Mouse (Mus musculus) adrenal gland, adult 8-10 months (tissue): ENCODE measurements around the gene Nckap5. TPM values are rescaled to one million over a fixed set of nuclear protein-coding genes. Genes with fewer than 3 reads are reported as not detected.
"Not testable (repeated sequence)": the region's sequence is repeated elsewhere in the genome, so short reads cannot be mapped to it uniquely, and the experiment has no call there.

Experiments
- DNase-seq: peaks from one replicate; pipeline ENCODE4 v3.0.0; 2022
- total RNA-seq, 4 experiments: library from RNA; stranded (reverse); gene quantifications; 2 replicates each; pipeline ENCODE4 v1.2.4; 2022

The Nckap5 gene
- total RNA-seq: 10 to 100 TPM; 60.0 to 98.8 (median 71.8) TPM

- DNase-seq: peak; percentile 11
Observed at GRCm38 (mm10) chr1:126830031-126830927, at the start of gene Nckap5. TSS of gene Nckap5 (minus strand) at chr1:126830799.

- no peak for DNase-seq
Observed at GRCm38 (mm10) chr1:126877495-126877894, 46.9 kb upstream of the Nckap5 start.

DNA sequence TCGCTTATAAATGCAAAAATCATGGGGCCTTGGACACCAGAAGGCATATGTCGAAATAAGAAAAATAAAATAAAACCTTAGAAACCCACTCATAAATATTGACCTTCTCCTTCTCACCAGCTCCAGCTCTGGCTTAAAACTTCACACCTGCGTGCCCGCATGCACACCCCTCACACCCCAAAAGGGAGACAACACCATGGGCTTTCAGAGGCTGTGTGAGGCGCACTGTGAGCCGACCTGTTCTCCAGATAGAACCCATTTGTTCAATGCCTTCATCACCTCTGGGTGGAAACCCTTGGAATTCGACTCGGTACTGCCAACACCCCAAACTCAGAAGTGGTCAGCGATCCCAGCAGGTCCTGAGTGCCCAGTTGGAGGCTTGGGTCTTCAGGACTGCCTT is 37.8 kb upstream of the Nckap5 start:
- no peak for DNase-seq

GRCm38 (mm10) chr1:126867912-126868311 is 37.3 kb upstream of the Nckap5 start:
- DNase-seq: no peak

DNA sequence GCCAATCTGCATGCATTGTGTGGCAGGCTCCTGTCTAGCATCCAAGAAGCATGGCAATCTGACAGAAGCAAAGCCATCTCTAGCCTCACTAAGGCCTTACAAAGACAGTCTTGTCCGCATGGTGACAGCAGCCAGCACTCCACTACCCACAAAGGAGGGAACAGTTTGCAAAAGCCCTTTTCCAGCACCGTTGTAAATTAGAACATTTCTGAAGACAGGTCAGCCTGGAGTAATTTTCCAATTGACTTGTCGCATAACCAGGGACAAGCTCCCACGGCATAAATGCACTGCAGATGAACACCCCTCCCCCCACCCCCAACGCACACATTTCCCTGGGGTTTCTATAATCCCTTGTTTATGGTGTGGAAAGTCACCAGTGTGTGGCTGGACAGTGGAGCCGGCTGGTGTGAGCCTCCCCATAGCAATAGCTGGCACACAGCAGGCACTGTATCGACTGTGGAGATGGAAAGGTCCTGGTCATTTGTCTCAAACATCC is 35.0 kb upstream of the Nckap5 start:
- no peak for DNase-seq

- no peak for DNase-seq
Observed at GRCm38 (mm10) chr1:126861816-126862215, 31.2 kb upstream of the Nckap5 start.

DNA sequence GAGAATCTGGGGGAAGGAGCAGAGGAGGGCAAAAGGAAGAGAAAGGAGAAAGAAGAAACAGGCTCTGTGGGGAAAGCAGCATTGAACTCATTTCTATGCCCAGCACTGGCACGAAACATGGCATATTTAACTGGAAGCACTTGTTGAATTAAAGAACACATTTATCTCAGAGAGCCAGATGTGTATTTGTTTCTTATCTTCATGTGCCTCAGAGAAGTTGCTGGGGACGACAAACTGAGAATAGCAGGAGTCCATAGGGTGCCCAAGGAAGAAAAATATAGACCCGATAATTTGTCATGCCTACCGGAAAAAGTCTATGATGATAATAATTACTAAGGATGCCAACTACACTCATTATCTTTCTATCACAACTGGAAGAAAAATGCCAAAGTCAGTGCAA is 29.9 kb upstream of the Nckap5 start:
- no peak for DNase-seq

DNA sequence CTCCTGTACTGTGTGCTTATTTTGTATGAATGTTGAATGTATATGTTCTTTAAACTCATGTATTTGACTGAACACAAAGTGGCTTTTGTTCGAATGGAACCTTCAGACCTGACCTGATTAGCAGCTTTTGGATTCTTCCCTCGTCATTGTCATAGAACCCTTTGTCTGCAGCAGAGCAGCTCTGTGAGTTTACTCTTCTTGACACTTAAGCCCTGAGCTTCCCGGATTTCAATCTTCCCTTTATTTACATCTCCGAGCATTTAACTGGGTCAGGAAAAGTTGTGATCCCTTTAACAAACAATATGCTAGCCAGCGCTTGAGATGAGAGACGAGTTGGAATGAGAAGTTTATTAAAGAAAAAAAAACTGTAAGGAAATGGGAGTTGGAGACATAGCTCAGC is 18.9 kb upstream of the Nckap5 start:
- DNase-seq: no peak

DNA sequence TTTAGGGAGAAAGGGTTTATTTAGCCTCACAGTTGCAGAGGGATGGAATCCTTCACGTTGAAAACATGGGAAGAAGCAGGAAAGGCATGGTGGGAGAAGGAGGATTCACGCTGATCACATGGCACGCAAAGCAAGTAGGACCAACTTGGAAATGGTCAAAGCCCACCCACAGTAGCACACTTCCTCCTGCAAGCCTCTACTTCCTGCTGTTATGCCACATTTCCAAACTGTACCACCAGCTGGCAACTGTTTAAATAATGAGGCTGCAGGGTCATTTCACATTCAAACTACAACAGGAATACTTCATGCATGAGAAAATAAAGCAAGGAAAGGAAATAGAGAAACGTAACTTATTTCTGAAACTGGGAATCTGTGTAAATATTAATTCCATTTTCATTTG is 15.7 kb upstream of the Nckap5 start:
- no peak for DNase-seq

DNA sequence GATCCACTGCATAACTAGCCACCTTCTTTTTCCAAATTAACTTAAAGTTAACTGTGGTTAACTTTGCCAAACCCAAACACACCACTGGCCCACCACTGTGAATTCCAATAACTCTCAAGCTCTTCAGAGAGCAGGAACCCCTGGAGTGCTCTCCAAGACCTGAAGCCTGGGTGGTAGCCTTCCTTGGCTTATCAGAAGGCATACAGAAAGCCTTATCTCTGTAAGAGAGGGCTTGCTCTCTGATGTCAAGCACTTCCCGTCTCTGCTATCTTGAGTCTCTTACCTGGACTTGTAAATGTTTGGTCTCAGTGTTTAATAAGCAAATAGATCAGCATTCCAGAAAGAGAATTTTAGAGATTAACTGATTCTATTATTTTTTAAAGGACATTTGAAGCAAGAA is 2.3 kb upstream of the Nckap5 start:
- no peak for DNase-seq

- no peak for DNase-seq
Observed at GRCm38 (mm10) chr1:126829031-126829430, 1.6 kb downstream of the Nckap5 start.

- DNase-seq: no peak
Observed at GRCm38 (mm10) chr1:126824841-126825240, 5.8 kb downstream of the Nckap5 start.

DNA sequence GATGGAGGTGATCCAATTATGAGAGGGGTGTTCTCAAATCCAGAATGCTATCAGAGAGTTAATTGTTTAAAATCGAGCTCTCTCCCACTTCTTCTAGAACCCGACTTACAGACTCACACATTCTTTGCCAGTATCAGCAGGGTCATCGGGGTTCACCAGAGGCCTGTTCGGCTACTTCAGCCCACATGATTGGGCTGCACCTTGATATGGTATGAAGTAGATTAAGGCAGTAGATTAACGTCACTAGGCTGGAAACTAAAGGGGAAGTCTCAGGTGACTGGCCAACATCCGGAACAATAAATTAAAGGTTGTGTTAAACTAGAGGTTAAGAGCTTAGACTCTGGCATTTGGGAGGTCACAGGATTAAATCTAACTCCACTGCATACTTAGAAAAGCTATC is 8.4 kb downstream of the Nckap5 start:
- DNase-seq: no peak

DNA sequence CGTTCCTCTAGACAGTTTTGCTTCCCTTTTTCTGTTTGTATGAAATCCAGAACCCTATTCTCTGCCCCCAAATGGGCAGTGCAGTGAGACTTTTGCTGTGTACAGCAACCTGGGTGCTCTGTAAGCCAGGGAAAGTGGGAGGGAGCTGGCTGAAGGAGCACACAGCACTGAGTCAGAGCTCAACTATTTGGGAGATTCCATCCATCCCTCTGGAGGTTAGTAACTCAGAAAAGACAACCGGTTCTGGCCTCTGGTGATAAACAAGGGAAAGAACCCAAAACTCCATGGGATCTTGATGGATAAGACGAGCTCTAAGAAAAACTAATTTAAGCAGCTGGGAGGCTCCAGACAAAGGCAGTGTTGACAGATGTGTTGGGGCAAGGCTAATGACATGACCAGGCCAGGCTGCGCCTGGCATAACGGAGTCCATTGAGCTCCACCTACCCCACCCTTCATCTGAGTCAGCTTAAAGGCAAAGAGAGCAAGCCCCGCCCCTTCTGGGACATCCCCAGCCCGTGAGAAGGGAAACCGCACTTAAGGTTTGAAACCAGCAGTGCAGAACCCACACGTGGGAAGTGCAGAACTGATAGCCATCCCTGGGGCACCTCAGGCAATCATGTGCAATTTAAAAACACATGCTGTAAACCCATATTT is 13.1 kb downstream of the Nckap5 start:
- peak; percentile 19 for DNase-seq

GRCm38 (mm10) chr1:126806994-126807611 is 23.5 kb downstream of the Nckap5 start:
- no peak for DNase-seq

DNA sequence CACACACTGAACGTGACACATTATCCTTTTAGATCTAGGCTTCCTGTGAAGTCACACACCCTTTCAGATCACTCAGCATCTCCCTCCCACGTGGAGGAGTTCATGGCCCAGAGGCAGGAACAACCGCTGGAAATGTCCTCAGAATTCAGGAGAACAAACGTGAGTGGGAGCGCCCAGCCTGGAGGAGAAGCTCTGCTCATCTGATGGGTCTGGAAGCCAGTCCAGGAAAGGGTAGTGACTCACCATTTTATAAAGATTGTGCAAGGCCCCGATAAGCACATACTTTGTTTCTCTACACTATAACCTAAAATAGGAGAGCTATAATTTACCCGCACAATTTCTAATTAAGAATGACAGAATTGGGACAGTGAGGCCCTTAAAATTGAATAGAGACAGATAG is 24.1 kb downstream of the Nckap5 start:
- no peak for DNase-seq

- no peak for DNase-seq
Observed at GRCm38 (mm10) chr1:126802405-126802804, 28.2 kb downstream of the Nckap5 start.

DNA sequence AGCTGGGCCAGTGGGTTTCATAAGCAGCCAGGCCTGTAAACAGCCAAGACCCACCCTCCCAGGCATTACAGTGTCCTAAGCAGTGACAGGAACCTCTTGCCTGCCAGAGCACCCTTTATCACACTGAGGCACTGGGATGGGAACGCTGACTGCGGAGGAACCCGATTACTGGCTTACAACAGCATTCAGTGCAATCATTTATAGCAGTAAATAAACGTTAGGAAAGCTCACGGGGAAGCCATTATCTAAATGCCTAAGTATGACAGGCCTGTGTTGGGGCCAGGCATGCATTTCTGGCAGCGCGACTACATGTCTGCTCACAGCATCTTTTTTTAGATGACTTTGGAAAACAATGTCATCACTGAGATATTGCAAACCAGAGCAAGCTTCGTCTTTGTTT is 28.9 kb downstream of the Nckap5 start:
- no peak for DNase-seq

DNA sequence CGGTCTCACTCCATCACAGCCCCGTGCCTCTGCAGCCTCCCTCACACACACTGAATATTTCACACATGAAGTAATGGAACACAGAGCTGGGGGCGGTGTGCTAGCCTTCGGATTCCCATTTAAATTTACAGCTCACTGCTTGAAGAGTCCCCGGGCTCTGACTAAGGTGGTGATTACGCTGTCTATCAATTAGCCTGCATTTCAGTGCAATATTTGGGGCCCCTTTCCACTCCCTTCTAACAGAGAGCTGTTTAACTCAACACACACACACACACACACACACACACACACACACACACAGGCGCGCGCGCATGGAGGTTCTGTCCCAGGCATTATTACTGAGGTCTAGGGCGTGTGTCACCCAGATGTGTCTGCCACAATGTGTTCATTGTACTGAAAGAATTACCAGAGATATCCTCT is 31.2 kb downstream of the Nckap5 start:
- no peak for DNase-seq

DNA sequence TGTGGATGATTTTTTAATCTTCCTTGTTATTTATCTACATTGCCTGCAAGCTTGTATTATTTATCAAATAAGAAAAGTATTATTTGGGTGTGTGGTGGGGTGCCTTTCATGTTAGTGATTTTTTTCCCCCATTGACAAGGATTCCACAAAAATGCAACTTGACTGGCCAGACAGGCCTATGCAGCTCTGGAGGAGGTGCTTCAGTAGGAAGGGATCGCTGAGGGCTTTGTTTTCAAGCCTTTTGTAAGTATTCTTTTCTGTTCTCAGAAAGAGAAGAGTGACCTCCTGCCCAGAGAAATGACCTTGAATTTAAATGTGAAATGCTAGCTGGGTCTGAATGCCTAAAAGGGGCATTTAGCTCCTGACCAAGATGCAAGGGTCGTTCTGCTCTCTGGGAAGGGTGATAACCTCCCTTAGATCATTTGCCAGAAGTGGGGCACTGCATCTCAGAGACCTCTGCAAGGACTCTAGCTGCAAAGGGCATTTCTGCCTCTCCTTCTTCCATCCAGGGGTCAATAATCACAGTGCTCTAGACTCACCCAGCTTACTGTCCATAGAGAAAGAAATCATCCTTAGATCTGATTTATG is 50.2 kb downstream of the Nckap5 start:
- DNase-seq: not testable (repeated sequence)

DNA sequence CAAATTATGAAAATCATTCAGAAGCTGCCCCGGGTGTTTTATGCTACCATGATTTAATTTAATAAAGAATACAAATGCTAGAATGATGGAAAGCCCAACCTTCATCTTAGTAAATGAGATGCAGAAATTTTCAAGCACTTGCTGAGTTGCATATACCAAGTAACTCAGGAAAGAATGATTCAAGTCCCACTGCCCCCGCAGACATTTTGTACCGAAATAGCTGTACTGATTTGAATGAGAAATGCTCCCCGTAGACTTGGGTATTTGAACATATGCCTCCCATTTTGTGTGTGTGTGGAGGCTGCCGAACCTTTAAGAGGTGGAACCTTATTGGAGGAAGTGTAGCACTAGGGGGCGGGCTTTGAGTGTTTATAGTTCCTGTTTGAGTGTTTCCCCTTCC is 56.7 kb downstream of the Nckap5 start:
- not testable (repeated sequence) for DNase-seq

DNA sequence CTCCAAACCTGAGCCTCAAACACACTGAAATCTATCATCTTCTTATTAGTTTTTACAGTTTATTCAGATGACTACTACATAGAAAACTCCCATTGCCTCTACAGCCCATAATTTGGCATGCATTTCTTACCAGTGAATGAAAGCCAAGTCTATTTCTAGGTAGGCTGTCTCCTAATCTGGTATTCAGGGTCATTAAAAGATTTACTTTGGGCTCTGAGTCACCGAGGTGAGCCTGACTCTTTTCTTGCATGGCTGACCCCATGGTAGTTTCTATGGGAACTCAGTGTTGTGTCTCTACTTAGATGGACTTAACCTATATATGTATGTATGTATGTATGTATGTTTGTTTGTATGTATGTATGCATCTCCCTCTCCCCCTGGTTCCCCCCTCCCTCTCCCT is 63.6 kb downstream of the Nckap5 start:
- DNase-seq: peak; percentile 18
